Mouse (Mus musculus) c-Kit-negative CD71-positive TER-119-positive erythroid progenitor cells, embryonic 14.5 days (primary cell): ENCODE results near the gene Themis3.
A peak's percentile ranks its signal among the peaks of the same experiment; 100 is the strongest.
"Not testable (repeated sequence)": the region's sequence is repeated elsewhere in the genome, so short reads cannot be mapped to it uniquely, and the experiment has no call there.

Experiments
- DNase-seq: peaks from one replicate; pipeline ENCODE4 v3.0.0-alpha.2; 2013; ENCODE audit warnings: low read depth, low spot score

Themis3 gene

DNA sequence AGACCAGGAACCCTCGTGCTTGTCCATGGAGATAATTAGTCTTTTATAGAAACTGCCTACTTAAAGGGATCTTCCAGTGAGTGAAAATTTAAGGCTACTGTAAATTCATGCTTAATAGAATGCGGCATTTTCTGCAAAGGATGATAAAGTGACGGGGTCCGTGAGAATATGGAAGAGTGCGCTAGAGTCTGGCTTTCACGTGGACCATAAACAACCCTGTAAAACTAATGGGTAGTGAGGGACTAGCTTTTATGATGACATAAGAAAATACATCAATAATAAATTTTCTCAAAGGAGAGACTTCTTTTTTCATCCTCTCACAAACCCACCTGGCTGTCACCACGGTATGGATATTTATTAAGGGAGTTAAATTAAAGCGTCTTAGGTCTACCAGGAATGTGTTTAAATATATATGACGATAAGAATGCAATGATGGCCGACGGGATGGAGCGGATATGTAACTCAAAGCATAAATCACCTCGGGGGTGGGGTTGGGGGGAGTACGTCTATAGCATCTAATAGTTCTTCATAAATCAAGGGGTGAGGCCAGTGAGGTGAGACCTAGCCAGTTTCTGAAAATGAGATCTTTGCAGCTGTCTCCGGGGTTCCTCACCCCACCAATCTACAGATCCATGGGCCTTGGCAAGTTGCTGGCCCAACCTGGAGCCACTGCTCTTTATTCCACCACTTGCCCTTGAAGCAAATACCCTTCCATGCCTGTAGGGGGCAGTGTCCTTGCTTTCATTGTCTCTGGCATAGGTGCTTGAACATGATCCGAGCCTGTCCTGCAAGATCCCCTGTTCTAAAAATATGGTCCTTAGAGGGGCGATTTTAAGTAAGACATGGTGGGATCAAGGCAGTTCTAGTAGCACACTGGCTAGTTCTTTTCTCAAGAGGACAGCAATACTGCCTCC is 35.8 kb downstream of the Themis3 start:
- DNase-seq, result no peak

DNA sequence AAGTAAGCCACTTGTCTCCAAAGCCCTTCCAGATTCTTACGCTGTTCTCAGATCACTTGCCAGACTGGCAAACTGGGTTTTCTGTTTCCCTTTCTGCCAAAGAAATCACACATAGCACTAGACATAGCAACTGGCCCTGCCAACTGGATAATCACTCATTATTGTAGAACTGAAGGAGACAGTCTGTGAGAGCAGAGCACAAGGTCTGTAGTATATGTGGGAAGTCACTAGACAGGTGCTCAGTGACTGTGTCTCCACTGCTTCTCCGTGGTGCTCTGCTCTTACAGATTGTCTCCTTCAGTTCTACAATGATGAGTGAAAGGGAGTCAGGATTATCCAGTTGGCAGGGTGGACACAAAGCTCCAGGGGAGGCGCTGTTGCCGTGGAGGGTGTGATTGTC is 41.7 kb downstream of the Themis3 start:
- DNase-seq, result no peak

DNA sequence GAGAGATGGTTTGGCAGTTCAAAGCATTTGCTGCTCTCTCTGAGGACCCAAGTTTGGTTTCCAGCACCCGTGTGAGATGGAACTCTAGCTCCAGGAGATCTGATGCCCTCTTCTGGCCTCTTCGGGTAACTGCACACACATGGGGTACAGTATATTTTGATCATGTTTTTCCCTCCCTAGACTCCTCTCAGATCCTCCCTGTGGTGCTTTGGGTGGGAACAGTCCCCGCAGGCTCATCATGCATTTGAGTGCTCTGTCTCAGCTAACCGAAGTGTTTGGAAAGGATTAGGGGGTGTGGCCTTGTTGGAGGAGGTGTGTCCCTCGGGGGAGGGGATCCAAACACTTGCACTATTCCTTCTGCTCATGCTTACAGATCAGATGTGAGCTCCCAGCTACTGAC is 43.9 kb downstream of the Themis3 start:
- no peak for DNase-seq

DNA sequence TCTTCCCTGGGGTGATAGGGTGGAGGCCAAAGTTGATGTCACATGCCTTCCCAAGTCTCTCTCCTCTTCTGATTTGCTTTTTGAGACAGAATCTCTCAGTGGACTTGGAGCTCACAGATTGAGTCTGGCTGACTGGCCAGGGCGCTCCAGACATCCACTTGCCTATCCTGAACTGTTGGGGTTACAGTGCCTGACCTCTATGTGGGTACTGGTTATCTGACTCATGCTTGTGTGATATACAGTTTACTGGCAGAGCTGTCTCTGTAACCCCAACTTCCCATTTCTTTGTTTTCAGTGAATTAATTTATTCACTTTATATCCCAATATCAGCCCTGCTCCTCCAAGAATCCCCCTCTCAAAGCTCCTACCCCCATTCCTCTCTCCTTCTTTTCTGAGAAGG is 62.1 kb downstream of the Themis3 start:
- DNase-seq, result no peak

DNA sequence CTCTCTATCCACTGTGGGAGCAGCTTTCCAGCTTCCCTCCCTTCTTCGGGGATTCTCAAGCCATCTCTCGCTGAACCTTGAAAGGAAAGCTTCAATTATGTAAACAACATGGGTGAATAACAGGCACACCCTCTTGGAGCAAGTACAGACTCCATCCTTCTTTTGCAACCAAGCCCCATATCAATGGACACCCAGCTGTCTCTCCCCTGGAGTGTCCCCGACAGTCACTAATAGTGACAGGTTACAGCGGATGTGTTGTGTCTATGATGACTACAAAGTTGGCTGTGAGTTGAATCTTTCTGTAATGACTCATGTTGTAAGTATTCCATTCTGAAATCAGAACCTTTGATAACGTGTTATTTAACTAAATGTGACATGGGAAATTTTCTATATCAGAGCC is 71.0 kb downstream of the Themis3 start:
- DNase-seq, result no peak

DNA sequence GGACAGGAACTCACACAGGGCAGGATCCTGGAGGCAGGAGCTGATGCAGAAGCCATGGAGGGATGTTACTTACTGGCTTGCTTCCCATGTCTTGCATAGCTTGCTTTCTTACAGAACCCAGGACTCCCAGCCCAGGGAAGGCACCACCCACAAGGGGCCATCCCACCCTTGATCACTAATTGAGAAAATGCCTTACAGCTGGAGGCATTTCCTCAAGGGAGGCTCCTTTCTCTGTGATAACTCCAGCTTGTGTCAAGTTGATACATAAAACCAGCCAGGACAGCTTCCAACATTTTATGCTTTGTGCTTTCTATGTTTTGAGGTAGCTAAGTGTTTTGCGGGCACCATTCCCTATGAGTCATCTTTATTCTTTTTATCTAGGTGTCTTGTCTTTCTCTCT is 71.8 kb downstream of the Themis3 start:
- not testable (repeated sequence) for DNase-seq

DNA sequence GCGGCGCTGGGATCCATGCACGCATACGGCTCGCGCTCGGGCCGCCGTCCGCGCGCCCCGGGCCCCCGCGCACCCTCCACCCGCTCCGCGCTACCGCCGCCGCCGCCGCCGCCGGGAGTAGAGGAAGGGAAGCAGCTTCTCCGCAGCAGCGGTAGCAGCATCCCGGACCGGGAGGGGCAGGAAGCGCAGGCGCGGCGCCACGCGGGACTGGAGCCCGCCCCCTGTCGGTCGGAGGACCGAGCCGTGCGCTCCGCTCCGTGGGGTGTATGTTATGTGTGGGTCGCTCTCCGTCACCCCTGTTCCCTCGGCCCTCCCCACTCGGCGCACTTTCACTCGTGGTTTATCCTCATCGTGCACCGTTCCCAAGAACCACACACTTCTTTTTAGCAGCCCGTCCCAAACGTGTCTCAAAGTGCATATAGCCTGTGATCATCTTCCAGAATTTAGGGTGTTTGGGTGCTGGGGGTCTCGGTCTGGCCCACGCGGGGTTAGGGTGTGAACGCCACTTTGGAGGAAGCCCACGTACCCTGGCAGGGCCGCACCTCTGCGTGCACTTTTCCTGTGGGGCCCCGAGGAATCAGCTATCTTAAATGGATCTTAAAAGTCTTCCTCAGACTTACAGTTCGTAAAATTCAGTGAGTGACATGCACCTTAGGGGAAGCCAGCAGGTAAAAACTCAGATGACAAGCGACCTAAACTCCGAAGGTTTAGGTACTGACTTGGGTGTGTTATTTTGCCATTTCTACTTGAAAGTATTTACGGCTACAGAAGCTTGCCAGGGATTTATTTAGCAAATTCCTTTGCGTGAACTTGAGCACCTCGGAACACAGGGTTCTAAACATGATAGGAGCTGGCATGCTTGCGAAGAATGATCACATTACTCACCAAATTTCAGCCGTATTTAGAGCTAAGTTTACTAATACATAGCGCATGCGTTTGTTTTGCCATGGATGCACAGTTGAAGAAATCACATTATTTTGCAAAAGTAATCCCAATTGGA is 74.6 kb downstream of the Themis3 start, which contains the start of gene Rab12:
Gene Rab12, minus strand, starts transcription at position 176 of the 1,000 bp plus-strand sequence.
- DNase-seq, result peak; percentile 64

DNA sequence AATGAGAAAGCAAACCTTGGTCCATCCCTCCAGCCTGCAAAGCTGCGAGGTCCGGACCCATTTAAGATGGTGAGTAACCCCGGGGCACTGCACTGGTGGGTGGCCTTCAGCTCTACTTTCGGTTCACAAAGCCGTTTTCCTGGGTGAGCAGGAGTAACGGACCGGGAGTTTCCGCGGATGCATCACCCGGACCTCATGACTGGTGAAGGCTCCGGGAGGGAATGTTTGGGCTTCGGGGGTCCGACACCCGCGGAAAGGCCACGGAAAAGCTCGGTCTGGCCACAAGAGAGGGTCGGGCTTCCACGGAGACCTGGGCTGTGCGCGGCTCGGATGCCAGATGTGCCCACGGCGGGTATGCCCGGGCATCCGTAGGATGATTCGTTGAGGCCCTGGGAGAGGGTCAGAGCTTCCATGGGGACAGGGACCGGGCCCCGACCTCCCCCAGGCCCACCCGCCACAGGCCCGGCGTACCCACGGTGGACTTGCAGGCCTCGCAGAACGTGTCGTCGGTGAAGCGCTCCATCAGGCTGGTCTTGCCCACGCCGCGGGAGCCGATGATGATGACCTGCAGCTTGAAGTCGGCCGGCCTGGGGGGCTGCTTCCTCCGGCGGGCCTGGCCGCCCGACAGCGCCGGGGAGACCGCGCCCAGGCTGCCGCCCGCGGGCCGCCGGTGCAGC is 75.4 kb downstream of the Themis3 start:
- no peak for DNase-seq

DNA sequence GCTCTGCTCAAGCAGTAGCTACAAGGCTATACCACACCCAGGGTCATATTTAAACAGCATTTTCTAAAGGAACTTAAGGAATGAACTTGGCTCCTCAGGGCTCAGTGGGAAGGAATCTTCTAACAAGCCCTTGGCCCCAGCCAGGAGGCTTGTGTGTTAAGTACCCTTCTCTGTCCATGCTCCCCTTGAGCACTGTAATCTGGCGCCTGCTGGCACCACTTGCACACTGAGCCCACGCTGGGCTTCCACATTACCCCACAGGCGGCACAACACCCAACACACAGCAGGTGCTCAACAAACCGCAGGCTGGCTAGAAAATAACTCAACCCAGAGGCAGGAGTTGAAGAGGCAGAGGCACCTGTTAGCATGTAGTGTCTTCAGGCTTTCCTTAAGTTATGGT is 77.5 kb downstream of the Themis3 start:
- DNase-seq, result no peak

DNA sequence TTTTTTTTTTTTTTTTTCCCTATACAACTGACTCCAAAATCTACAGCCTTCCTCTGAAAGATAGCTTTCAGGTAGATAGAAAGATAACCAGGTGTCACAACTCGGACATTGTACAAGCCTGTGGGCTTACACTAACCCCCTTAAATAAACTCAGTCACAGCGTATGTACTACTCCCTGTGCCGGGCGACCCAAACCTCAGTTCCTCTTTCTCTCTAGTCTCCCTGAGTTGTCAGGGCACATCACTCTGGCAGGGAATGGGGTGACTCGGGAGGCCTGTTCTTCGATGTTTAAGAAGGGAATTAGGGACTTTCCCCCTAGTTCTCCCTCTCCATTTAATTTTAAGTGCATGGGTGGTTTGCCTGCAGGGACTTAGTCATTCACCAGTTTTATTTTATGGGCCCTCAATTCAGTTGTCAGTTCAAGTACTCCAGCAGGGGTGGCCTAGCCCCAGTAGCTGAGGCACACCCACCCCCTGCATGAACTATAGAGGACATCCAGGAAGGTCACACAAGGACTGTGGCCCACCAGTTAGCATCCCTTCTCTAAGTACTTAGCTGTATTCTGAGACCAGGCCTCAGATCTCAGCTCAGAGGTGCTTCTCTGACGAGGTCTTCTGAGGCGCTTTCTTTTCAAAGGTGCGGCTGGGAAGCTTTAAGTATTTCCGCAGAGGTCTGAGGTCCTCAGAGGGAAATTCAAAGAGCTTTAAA is 80.0 kb downstream of the Themis3 start:
- DNase-seq, result no peak

DNA sequence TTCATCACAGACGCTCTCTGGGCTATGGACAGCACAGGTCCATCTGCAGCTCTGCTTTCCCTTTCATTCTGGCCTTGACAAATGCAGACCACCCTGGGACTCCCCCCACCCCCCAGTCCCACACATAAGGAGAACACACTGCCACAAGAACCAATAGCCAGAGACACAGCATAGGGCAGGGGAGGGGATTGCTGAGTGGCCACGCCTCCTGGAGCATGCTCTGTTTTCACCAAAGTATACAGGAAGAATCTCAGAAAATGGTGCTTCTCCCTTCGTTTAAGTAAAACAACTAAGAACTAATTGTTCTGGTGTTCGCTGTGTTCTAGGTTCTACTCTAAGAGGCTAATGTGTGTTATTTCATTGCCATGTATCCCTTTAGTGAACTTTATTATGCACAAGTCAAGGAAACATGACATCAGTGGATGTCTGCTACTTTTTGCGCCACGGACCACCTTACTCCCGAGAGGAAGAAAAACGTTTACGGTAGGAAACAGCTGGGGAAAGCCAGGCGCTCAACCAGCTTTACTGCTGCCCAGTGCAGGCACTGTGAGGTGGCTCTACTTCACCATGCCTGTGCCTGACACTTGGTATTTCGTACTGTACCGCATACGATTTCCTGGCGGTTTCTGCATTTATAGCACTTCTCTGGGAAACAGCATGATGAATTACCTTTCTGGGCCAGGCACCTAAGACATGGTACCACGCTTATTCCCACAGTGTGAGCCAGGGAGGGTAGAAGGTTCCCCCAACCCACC is 82.0 kb downstream of the Themis3 start:
- DNase-seq, result no peak

DNA sequence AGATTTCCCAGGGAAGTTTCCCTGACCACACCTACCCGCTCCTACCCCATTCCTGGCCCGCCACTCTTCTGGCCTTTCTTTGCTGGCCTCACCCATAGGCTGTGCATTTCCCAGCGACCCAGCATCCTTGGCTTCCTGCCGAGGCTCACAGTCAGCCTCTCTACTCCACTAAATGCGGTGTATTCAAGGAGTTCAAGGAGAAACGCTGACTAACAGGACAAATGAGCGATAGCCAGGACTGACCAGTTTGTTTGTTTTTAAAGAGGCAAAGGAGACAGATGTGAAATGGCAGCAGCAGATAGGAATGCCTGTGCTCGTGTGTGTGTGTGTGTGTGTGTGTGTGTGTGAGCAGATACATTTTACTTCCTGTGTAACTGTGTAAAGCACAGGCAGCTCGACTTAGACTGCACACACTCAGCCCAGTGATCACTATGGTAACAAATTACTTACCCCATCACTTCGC is 84.2 kb downstream of the Themis3 start:
- no peak for DNase-seq

DNA sequence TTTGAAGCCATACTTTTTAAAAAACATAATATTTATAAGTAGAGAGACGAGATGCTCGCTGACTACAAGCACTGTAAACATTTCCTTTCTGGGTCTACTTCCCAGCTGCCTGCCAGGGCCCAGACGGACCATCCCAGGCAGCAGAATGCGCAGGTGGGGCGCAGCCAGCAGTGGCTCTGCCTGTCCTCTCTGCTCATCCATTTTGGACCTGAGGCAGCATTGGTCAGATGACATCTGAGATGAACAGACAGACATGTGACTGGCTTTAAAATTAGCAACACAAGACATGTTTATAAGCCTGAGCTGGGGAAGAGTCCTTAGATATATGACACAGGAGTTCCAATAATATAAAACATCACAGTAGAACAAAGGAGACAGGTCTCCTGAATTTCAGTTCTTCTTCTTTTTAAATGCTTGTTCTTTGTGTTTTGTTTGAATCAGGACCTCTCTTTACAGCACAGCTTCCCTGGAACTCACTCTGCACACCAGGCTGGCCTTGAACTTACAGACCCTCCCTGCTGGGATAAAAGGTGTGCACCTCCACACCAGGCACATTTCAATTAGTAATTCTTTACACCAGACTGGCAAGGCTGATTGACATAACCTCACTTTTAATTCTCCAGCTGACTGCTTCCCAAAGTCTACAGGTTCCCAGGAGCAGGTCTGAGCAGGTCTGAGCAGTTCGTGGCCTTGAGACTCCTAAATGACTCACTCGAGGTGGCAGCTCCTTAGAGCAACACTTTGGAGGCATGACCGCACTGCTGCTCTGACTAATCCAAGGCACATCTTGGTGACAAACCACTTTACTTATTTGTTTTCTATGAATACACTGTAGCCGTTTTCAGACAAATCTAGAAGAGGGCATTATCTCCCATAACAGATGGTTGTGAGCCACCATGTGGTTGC is 87.1 kb downstream of the Themis3 start:
- DNase-seq, result no peak

DNA sequence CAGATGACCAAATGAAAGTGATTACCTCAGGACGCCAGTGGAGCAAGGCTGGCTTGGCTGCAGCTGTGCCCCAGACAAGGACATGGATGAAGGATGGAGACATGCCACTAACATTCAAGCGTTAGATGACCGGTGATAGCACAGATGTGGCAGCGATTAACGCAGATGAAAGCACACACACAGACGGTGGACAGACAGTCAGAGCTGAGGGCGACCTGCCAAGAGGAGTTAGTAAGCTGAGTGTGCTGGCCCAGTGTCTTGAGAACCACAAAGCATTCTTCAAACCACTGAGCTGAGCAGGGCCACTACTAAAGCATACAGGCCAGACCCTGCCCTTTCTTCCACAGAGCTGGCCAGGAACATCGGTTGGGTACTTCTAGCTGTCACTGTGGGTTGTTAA is 89.5 kb downstream of the Themis3 start:
- no peak for DNase-seq
